Comparison of ENCODE assay signal across 1 mouse cellular context in genomic region chr10:75772795-75773664, GRCm38 (mm10).
TF ChIP-seq lines count a peak whose summit lies in the region.

Gene Ddt, minus strand, starts transcription at chr10:75773414.

TF ChIP-seq in CH12.LX, 34 proteins besides CTCF, POLR2A, EP300 and RAD21 (continued from another document):
- TF ChIP-seq ELF1 (IDR thresholded peaks at IDR 0.05; ENCODE audit: low read depth, low read length) (peak; percentile 59), PAX5 (IDR thresholded peaks at IDR 0.05; ENCODE audit: low read length) (no peak), MYC (IDR thresholded peaks at IDR 0.05; ENCODE audit: low read depth, low read length) (0 out of 2 replicates have a peak, but pooled peaks have one; percentile 25), USF1 (IDR thresholded peaks at IDR 0.05; ENCODE audit: low read depth, low read length) (peak; percentile 90), KAT2A (IDR thresholded peaks at IDR 0.05; ENCODE audit: insufficient replicate concordance, low read length) (no peak), JUND (conservative IDR thresholded peaks at IDR 0.05; ENCODE audit: low read depth, low read length) (no peak), CHD2 (IDR thresholded peaks at IDR 0.05; ENCODE audit: low read length) (no peak), MEF2A (IDR thresholded peaks at IDR 0.05; ENCODE audit: borderline replicate concordance, low read depth, low read length) (no peak; the same call in 1 of the 2 replicates), JUN (IDR thresholded peaks at IDR 0.05; ENCODE audit: insufficient read depth, low read depth, low read length) (no peak), NELFE (IDR thresholded peaks at IDR 0.05; ENCODE audit: low read depth, low read length) (peak; percentile 72), ZNF384 (IDR thresholded peaks at IDR 0.05; ENCODE audit: low read depth, low read length) (no peak), BHLHE40 (IDR thresholded peaks at IDR 0.05; ENCODE audit: low read depth, low read length) (peak; percentile 84), ZMIZ1 (IDR thresholded peaks at IDR 0.05; ENCODE audit: low read depth, low read length) (peak; percentile 92)
